Mouse (Mus musculus): ENCODE measurements around the gene Cfap97d1.

DNA sequence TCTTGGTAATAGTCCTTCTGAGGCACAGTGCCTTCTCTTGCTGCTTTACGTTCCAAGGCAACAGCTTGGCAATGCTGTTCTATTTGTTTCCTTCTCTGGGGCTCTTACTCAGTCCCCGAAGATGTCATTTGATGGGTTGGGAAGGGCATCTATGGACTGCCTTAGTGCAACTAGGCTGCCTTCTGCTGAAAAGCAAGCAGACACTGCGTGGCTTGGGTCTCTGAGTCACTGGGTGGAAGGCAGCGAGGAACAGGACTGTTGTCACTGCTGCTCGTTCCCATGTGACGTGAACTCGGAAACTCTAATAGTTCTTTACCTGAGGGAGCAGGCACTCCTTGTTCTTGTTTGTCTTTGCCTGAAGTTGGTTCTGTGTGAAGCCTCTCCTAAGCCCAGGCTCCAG is 11.9 kb downstream of the Cfap97d1 start:
- no peak for TF ChIP-seq UBTF (IDR thresholded peaks at IDR 0.05; ENCODE audit: borderline replicate concordance, insufficient read depth, low read depth, low read length)
- no peak for TF ChIP-seq HCFC1 (IDR thresholded peaks at IDR 0.05; ENCODE audit: low read depth, low read length)
- no peak for TF ChIP-seq CTCF (IDR thresholded peaks at IDR 0.05 in 2 of 3, conservative IDR thresholded peaks at IDR 0.05 in 1 of 3; ENCODE audit: control insufficient read depth in 1 of 3, insufficient read depth in 1 of 3, low read depth in 2 of 3, low read length in 3 of 3, poor library complexity in 1 of 3, severe bottlenecking in 1 of 3)
- no peak for TF ChIP-seq CHD2 (IDR thresholded peaks at IDR 0.05; ENCODE audit: low read length)
- no peak for TF ChIP-seq POLR2A (IDR thresholded peaks at IDR 0.05; ENCODE audit: control insufficient read depth in 1 of 2, insufficient read depth in 1 of 2, low read depth in 1 of 2, low read length in 2 of 2, poor library complexity in 1 of 2)
- TF ChIP-seq BHLHE40 (IDR thresholded peaks at IDR 0.05; ENCODE audit: borderline replicate concordance, low read depth, low read length): no peak
- no peak for TF ChIP-seq USF1 (IDR thresholded peaks at IDR 0.05; ENCODE audit: low read depth, low read length)
- TF ChIP-seq TAL1 (IDR thresholded peaks at IDR 0.05; ENCODE audit: low read length): no peak
- TF ChIP-seq MAFK (IDR thresholded peaks at IDR 0.05; ENCODE audit: borderline replicate concordance, low read depth, low read length): no peak
- TF ChIP-seq MEF2A (IDR thresholded peaks at IDR 0.05; ENCODE audit: extremely low read depth, insufficient replicate concordance, low read depth, low read length, poor library complexity, severe bottlenecking): no peak
- TF ChIP-seq EP300 (IDR thresholded peaks at IDR 0.05; ENCODE audit: low read depth in 1 of 2, low read length in 2 of 2): no peak
- no peak for TF ChIP-seq TCF12 (IDR thresholded peaks at IDR 0.05; ENCODE audit: low read depth, low read length)
- TF ChIP-seq ETS1 (IDR thresholded peaks at IDR 0.05; ENCODE audit: low read depth, low read length): no peak
- TF ChIP-seq RAD21 (IDR thresholded peaks at IDR 0.05; ENCODE audit: low read depth, low read length): no peak
